Mouse (Mus musculus) ES-Bruce4 (cell line): ENCODE measurements around the gene Kncn. TPM values are rescaled to one million over a fixed set of nuclear protein-coding genes. Genes with fewer than 3 reads are reported as not detected.

Experiments
- H3K27ac ChIP-seq: 2 replicates; pipeline ENCODE4 v1.5.1; 2012; ENCODE audit warnings: low read length, inconsistent platforms; ENCODE audit not compliant: insufficient read depth
- H3K27me3 ChIP-seq: 2 replicates; pipeline ENCODE4 v1.6.1; 2012; ENCODE audit warnings: mild to moderate bottlenecking, low read length, inconsistent platforms; ENCODE audit not compliant: control insufficient read depth, poor library complexity, insufficient read depth, severe bottlenecking
- H3K36me3 ChIP-seq: 2 replicates; pipeline ENCODE4 v1.6.1; 2012; ENCODE audit warnings: inconsistent platforms, mild to moderate bottlenecking, low read length, moderate library complexity; ENCODE audit not compliant: control insufficient read depth, poor library complexity, insufficient read depth, severe bottlenecking
- H3K4me1 ChIP-seq: one replicate; pipeline ENCODE4 v1.8.1; 2011; ENCODE audit warnings: low read length; ENCODE audit not compliant: control insufficient read depth, insufficient read depth
- H3K4me3 ChIP-seq: 2 replicates; pipeline ENCODE4 v1.5.1; 2011; ENCODE audit warnings: low read depth, mild to moderate bottlenecking, low read length
- H3K9ac ChIP-seq: 2 replicates; pipeline ENCODE4 v1.6.1; 2012; ENCODE audit warnings: low read depth, mild to moderate bottlenecking, inconsistent platforms; ENCODE audit not compliant: poor library complexity, severe bottlenecking
- H3K9me3 ChIP-seq: replicated peaks from 2 replicates; pipeline ENCODE4 v1.6.1; 2012; ENCODE audit warnings: mild to moderate bottlenecking, low read length, inconsistent platforms; ENCODE audit not compliant: control insufficient read depth, poor library complexity, insufficient read depth, severe bottlenecking
- CTCF ChIP-seq: IDR thresholded peaks from one replicate; pipeline ENCODE4 v1.8.1; 2011; ENCODE audit warnings: low read depth, low read length
- EP300 ChIP-seq: IDR thresholded peaks from 2 replicates; pipeline ENCODE4 v1.6.1; 2011; ENCODE audit warnings: low read depth, low read length; ENCODE audit not compliant: insufficient read depth
- POLR2A ChIP-seq: IDR thresholded peaks from one replicate; pipeline ENCODE4 v1.8.1; 2011; ENCODE audit warnings: low read length; ENCODE audit not compliant: insufficient read depth
- polyA plus RNA-seq: library from polyadenylated mRNA; stranded (reverse); fragments of >200 nt; gene quantifications from 2 replicates; pipeline ENCODE4 v1.2.4, GENCODE M21; 2011; ENCODE audit warnings: low read depth; ENCODE audit not compliant: missing spikeins, insufficient read depth, insufficient read length

Gene Kncn
- polyA plus RNA-seq, 1 experiment: not detected

- no peak for TF ChIP-seq EP300
- TF ChIP-seq CTCF: no peak
- no peak for TF ChIP-seq POLR2A
- H3K4me1 ChIP-seq: no peaks in the 10 kb centered on the region
- no peak overlapping the region for H3K4me3 ChIP-seq
- H3K36me3 ChIP-seq: no peaks in the 10 kb centered on the region
- no peaks in the 10 kb centered on the region for H3K9me3 ChIP-seq
- H3K27ac ChIP-seq: no peak overlapping the region
- H3K27me3 ChIP-seq: no peaks in the 10 kb centered on the region; the same call in 1 of the 2 replicates
- H3K9ac ChIP-seq: no peak overlapping the region
These were observed 24.4 kb downstream of the Kncn start for GRCm38 (mm10) chr4:115908641-115909040.

DNA sequence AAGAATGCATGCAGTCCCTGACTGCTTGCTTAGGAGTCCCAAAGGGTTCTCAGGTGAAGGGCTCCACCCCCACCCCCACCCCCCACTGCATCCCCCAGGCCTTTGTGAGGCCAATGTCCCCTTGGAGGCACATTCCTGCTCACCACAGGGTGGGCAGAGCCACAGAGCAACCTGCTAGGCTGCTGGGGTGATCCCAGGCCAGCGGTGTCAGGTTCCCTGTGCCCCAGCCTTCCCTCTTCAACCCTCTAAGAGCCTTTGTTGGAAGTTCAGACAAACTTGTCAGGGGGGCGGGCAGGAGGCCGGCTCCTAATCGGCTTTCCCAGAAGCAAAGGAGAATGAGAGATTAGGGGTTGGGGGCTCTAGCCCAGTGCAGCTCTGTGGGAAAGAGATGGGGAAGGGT, 27.4 kb downstream of the Kncn start:
- no peaks in the 10 kb centered on the region for H3K4me1 ChIP-seq
- H3K27me3 ChIP-seq: no peaks in the 10 kb centered on the region
- H3K9ac ChIP-seq: no peak overlapping the region
- H3K27ac ChIP-seq: no peak overlapping the region
- no peaks in the 10 kb centered on the region for H3K9me3 ChIP-seq
- TF ChIP-seq EP300 (0 out of 2 replicates have a peak, but pooled peaks have one; percentile 38), CTCF (no peak)
- no peak overlapping the region for H3K4me3 ChIP-seq
- H3K36me3 ChIP-seq: no peaks in the 10 kb centered on the region

DNA sequence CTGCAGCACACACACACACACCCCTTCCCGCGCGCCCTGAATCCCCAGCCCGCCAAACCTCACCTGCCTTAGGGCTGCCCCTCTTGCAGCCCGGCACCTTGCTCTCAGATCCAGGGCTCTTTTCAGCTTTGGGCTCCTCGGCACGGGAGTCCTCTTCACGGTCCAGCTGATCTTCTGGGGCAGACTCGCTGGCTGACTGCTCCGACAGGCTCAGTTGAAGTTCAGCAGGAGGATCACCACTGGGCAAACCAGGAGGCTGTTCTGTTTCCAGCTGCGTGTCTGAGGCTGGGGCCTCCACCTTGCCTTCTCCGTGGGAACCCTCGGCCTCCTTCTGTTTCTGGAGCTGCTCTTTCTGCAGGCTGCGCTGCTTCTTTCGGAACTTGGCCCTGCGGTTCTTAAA, 35.7 kb downstream of the Kncn start:
- no peaks in the 10 kb centered on the region for H3K27me3 ChIP-seq
- H3K36me3 ChIP-seq: no peaks in the 10 kb centered on the region
- TF ChIP-seq POLR2A: no peak
- TF ChIP-seq EP300: no peak
- TF ChIP-seq CTCF: no peak
- no peaks in the 10 kb centered on the region for H3K4me1 ChIP-seq
- H3K9ac ChIP-seq: no peak overlapping the region
- H3K4me3 ChIP-seq: no peak overlapping the region
- no peak overlapping the region for H3K27ac ChIP-seq
- no peaks in the 10 kb centered on the region for H3K9me3 ChIP-seq

GRCm38 (mm10) chr4:115922688-115923087, 38.5 kb downstream of the Kncn start:
- Histone ChIP-seq H3K36me3 (no peaks in the 10 kb centered on the region), H3K9me3 (no peaks in the 10 kb centered on the region), H3K9ac (no peak overlapping the region), H3K27ac (no peak overlapping the region), H3K27me3 (no peaks in the 10 kb centered on the region), H3K4me3 (no peak overlapping the region), H3K4me1 (no peaks in the 10 kb centered on the region)
- no peak for TF ChIP-seq CTCF
- no peak for TF ChIP-seq POLR2A
- TF ChIP-seq EP300: no peak

- Histone ChIP-seq H3K36me3 (no peaks in the 10 kb centered on the region), H3K4me3 (no peak overlapping the region), H3K4me1 (no peaks in the 10 kb centered on the region), H3K9ac (no peak overlapping the region), H3K27me3 (no peaks in the 10 kb centered on the region), H3K27ac (no peak overlapping the region), H3K9me3 (no peaks in the 10 kb centered on the region)
- TF ChIP-seq POLR2A: no peak
These were observed 39.2 kb downstream of the Kncn start for GRCm38 (mm10) chr4:115923262-115923880.

DNA sequence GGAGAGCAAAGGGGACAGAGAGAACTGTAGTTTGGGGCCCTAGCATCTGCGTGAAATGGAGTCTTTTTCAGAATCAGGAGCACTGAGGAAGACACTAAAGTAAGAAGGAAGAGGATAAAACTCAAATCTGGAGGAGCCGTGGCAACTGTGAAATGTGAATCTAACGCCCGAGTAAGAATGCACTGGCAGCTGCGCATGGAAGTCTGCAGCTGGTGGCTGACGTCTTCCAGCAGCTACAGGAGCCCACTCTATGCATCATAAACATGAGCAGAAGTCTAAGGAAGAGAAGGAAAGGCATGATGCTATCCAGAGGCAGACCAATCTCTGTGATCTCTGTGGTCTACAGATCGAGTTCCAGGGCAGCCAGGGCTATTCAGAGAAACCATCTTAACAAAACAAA, 43.4 kb downstream of the Kncn start:
- H3K4me3 ChIP-seq: no peak overlapping the region
- TF ChIP-seq EP300 (no peak), CTCF (no peak), POLR2A (no peak)
- H3K36me3 ChIP-seq: no peaks in the 10 kb centered on the region
- no peaks in the 10 kb centered on the region for H3K4me1 ChIP-seq
- H3K9me3 ChIP-seq: no peaks in the 10 kb centered on the region
- H3K27ac ChIP-seq: no peak overlapping the region
- H3K9ac ChIP-seq: no peak overlapping the region
- H3K27me3 ChIP-seq: no peaks in the 10 kb centered on the region
